Mouse (Mus musculus): ENCODE data around the gene Whrn. TPM values are rescaled to one million over a fixed set of nuclear protein-coding genes. Genes with fewer than 3 reads are reported as not detected.

The Whrn gene
- polyA plus RNA-seq, 1 experiment from 2014 or later = 3.1 TPM

GRCm38 (mm10) chr4:63443101-63443500 is 52.7 kb downstream of the Whrn start:
- H3K9me3 ChIP-seq (ENCODE audit: control insufficient read depth, low read length) = peaks cover 12% of the 10 kb centered on the region; the same call in 1 of the 2 replicates
- ATAC-seq (ENCODE audit: insufficient number of reproducible peaks, insufficient read depth, low FRiP score, low read depth) = no peak
- H3K4me1 ChIP-seq (ENCODE audit: control insufficient read depth in 2 of 2, insufficient read depth in 2 of 2, low read length in 2 of 2) = peaks cover 1% of the 10 kb centered on the region in 2 experiments; a peak in 3 of 4 replicates
- no peak overlapping the region for H3K4me3 ChIP-seq (ENCODE audit: control insufficient read depth in 1 of 2, insufficient read depth in 1 of 2, low read depth in 1 of 2, low read length in 2 of 2)
- no peaks in the 10 kb centered on the region for H3K36me3 ChIP-seq (ENCODE audit: control insufficient read depth, insufficient read depth, low read length)
- H3K9ac ChIP-seq (ENCODE audit: low read length) = no peak overlapping the region
- H3K4me2 ChIP-seq (ENCODE audit: low read length) = no peak overlapping the region
- H3K27ac ChIP-seq (replicated peaks in 1 of 2; ENCODE audit: control insufficient read depth in 1 of 2, insufficient read depth in 1 of 2, low read depth in 2 of 2, low read length in 2 of 2) = no peak overlapping the region
- no peaks in the 10 kb centered on the region for H3K27me3 ChIP-seq (ENCODE audit: control insufficient read depth, insufficient read depth, low read length)
- 75% methylated on average over 2 of the region's 2 CpGs for WGBS

- ATAC-seq (ENCODE audit: insufficient number of reproducible peaks, insufficient read depth, low FRiP score, low read depth) = no peak
- Histone ChIP-seq H3K4me3 (ENCODE audit: control insufficient read depth in 1 of 2, insufficient read depth in 1 of 2, low read depth in 1 of 2, low read length in 2 of 2) (no peak overlapping the region), H3K4me2 (ENCODE audit: low read length) (no peak overlapping the region), H3K9me3 (ENCODE audit: control insufficient read depth, low read length) (peaks cover 11% of the 10 kb centered on the region; the same call in 1 of the 2 replicates), H3K9ac (ENCODE audit: low read length) (no peak overlapping the region), H3K36me3 (ENCODE audit: control insufficient read depth, insufficient read depth, low read length) (no peaks in the 10 kb centered on the region), H3K4me1 (ENCODE audit: control insufficient read depth in 2 of 2, insufficient read depth in 2 of 2, low read length in 2 of 2) (peaks cover 14% of the 10 kb centered on the region in 2 experiments; a peak in 3 of 4 replicates), H3K27ac (replicated peaks in 1 of 2; ENCODE audit: control insufficient read depth in 1 of 2, insufficient read depth in 1 of 2, low read depth in 2 of 2, low read length in 2 of 2) (no peak overlapping the region), H3K27me3 (ENCODE audit: control insufficient read depth, insufficient read depth, low read length) (no peaks in the 10 kb centered on the region)
- WGBS = 89% methylated on average over 7 of the region's 7 CpGs
Measured at GRCm38 (mm10) chr4:63441616-63442015, 54.2 kb downstream of the Whrn start.

- no peaks in the 10 kb centered on the region for H3K27me3 ChIP-seq (ENCODE audit: control insufficient read depth, insufficient read depth, low read length)
- H3K4me3 ChIP-seq (ENCODE audit: control insufficient read depth in 1 of 2, insufficient read depth in 1 of 2, low read depth in 1 of 2, low read length in 2 of 2) = no peak overlapping the region
- no peak for ATAC-seq (ENCODE audit: insufficient number of reproducible peaks, insufficient read depth, low FRiP score, low read depth)
- no peaks in the 10 kb centered on the region for H3K36me3 ChIP-seq (ENCODE audit: control insufficient read depth, insufficient read depth, low read length)
- no peak overlapping the region for H3K9ac ChIP-seq (ENCODE audit: low read length)
- peaks cover 17 to 19% of the 10 kb centered on the region in 2 experiments; a peak in 3 of 4 replicates for H3K4me1 ChIP-seq (ENCODE audit: control insufficient read depth in 2 of 2, insufficient read depth in 2 of 2, low read length in 2 of 2)
- H3K4me2 ChIP-seq (ENCODE audit: low read length) = no peak overlapping the region
- H3K9me3 ChIP-seq (ENCODE audit: control insufficient read depth, low read length) = 0 out of 2 replicates have a peak, but pooled peaks cover 5% of the 10 kb centered on the region
- 74% methylated on average over 7 of the region's 7 CpGs for WGBS
- no peak overlapping the region for H3K27ac ChIP-seq (replicated peaks in 1 of 2; ENCODE audit: control insufficient read depth in 1 of 2, insufficient read depth in 1 of 2, low read depth in 2 of 2, low read length in 2 of 2)
Measured at GRCm38 (mm10) chr4:63440262-63440661, 55.5 kb downstream of the Whrn start.

- no peak for ATAC-seq (ENCODE audit: insufficient number of reproducible peaks, insufficient read depth, low FRiP score, low read depth)
- Histone ChIP-seq H3K27ac (replicated peaks in 1 of 2; ENCODE audit: control insufficient read depth in 1 of 2, insufficient read depth in 1 of 2, low read depth in 2 of 2, low read length in 2 of 2) (peak overlapping the region; percentile 20 to 67), H3K36me3 (ENCODE audit: control insufficient read depth, insufficient read depth, low read length) (no peaks in the 10 kb centered on the region), H3K4me2 (ENCODE audit: low read length) (no peak overlapping the region), H3K4me3 (ENCODE audit: control insufficient read depth in 1 of 2, insufficient read depth in 1 of 2, low read depth in 1 of 2, low read length in 2 of 2) (no peak overlapping the region), H3K9ac (ENCODE audit: low read length) (no peak overlapping the region), H3K4me1 (ENCODE audit: control insufficient read depth in 2 of 2, insufficient read depth in 2 of 2, low read length in 2 of 2) (peaks cover 17 to 19% of the 10 kb centered on the region in 2 experiments; a peak in 3 of 4 replicates), H3K9me3 (ENCODE audit: control insufficient read depth, low read length) (0 out of 2 replicates have a peak, but pooled peaks cover 5% of the 10 kb centered on the region), H3K27me3 (ENCODE audit: control insufficient read depth, insufficient read depth, low read length) (no peaks in the 10 kb centered on the region)
- 73% methylated on average over 5 of the region's 5 CpGs for WGBS
Measured at GRCm38 (mm10) chr4:63437968-63438367, 57.8 kb downstream of the Whrn start.

GRCm38 (mm10) chr4:63437119-63437815 is 58.5 kb downstream of the Whrn start:
- no peak overlapping the region for H3K4me3 ChIP-seq (ENCODE audit: control insufficient read depth in 1 of 2, insufficient read depth in 1 of 2, low read depth in 1 of 2, low read length in 2 of 2)
- H3K36me3 ChIP-seq (ENCODE audit: control insufficient read depth, insufficient read depth, low read length) = no peaks in the 10 kb centered on the region
- no peak overlapping the region for H3K9ac ChIP-seq (ENCODE audit: low read length)
- H3K27me3 ChIP-seq (ENCODE audit: control insufficient read depth, insufficient read depth, low read length) = no peaks in the 10 kb centered on the region
- H3K27ac ChIP-seq (replicated peaks in 1 of 2; ENCODE audit: control insufficient read depth in 1 of 2, insufficient read depth in 1 of 2, low read depth in 2 of 2, low read length in 2 of 2) = peak overlapping the region; percentile 29 to 67
- 0 out of 2 replicates have a peak, but pooled peaks have one; percentile 27 for ATAC-seq (ENCODE audit: insufficient number of reproducible peaks, insufficient read depth, low FRiP score, low read depth)
- peaks cover 17 to 19% of the 10 kb centered on the region in 2 experiments; a peak in 3 of 4 replicates for H3K4me1 ChIP-seq (ENCODE audit: control insufficient read depth in 2 of 2, insufficient read depth in 2 of 2, low read length in 2 of 2)
- 26% methylated on average over 16 of the region's 16 CpGs for WGBS
- no peak overlapping the region for H3K4me2 ChIP-seq (ENCODE audit: low read length)
- H3K9me3 ChIP-seq (ENCODE audit: control insufficient read depth, low read length) = 0 out of 2 replicates have a peak, but pooled peaks cover 5% of the 10 kb centered on the region

GRCm38 (mm10) chr4:63435402-63435801 is 60.4 kb downstream of the Whrn start:
- WGBS = 68% methylated on average over 9 of the region's 9 CpGs
- 0 out of 2 replicates have a peak, but pooled peaks cover 5% of the 10 kb centered on the region for H3K9me3 ChIP-seq (ENCODE audit: control insufficient read depth, low read length)
- H3K9ac ChIP-seq (ENCODE audit: low read length) = no peak overlapping the region
- ATAC-seq (ENCODE audit: insufficient number of reproducible peaks, insufficient read depth, low FRiP score, low read depth) = no peak
- H3K4me3 ChIP-seq (ENCODE audit: control insufficient read depth in 1 of 2, insufficient read depth in 1 of 2, low read depth in 1 of 2, low read length in 2 of 2) = no peak overlapping the region
- no peaks in the 10 kb centered on the region for H3K27me3 ChIP-seq (ENCODE audit: control insufficient read depth, insufficient read depth, low read length)
- H3K4me2 ChIP-seq (ENCODE audit: low read length) = no peak overlapping the region
- H3K36me3 ChIP-seq (ENCODE audit: control insufficient read depth, insufficient read depth, low read length) = no peaks in the 10 kb centered on the region
- H3K27ac ChIP-seq (replicated peaks in 1 of 2; ENCODE audit: control insufficient read depth in 1 of 2, insufficient read depth in 1 of 2, low read depth in 2 of 2, low read length in 2 of 2) = no peak overlapping the region
- peaks cover 17 to 19% of the 10 kb centered on the region in 2 experiments; a peak in 3 of 4 replicates for H3K4me1 ChIP-seq (ENCODE audit: control insufficient read depth in 2 of 2, insufficient read depth in 2 of 2, low read length in 2 of 2)

GRCm38 (mm10) chr4:63431098-63431497 is 64.7 kb downstream of the Whrn start:
- 81% methylated on average over 5 of the region's 5 CpGs for WGBS
- Histone ChIP-seq H3K4me3 (ENCODE audit: control insufficient read depth in 1 of 2, insufficient read depth in 1 of 2, low read depth in 1 of 2, low read length in 2 of 2) (no peak overlapping the region), H3K27ac (replicated peaks in 1 of 2; ENCODE audit: control insufficient read depth in 1 of 2, insufficient read depth in 1 of 2, low read depth in 2 of 2, low read length in 2 of 2) (no peak overlapping the region), H3K27me3 (ENCODE audit: control insufficient read depth, insufficient read depth, low read length) (no peaks in the 10 kb centered on the region), H3K9ac (ENCODE audit: low read length) (no peak overlapping the region), H3K4me2 (ENCODE audit: low read length) (no peak overlapping the region), H3K4me1 (ENCODE audit: control insufficient read depth in 2 of 2, insufficient read depth in 2 of 2, low read length in 2 of 2) (peaks cover 0 to 2% of the 10 kb centered on the region in 2 experiments; a peak in 1 of 4 replicates), H3K9me3 (ENCODE audit: control insufficient read depth, low read length) (no peaks in the 10 kb centered on the region), H3K36me3 (ENCODE audit: control insufficient read depth, insufficient read depth, low read length) (no peaks in the 10 kb centered on the region)
- no peak for ATAC-seq (ENCODE audit: insufficient number of reproducible peaks, insufficient read depth, low FRiP score, low read depth)

All from heart, embryonic 14.5 days (tissue).